Mouse (Mus musculus) lung, postnatal 0 days (tissue): ENCODE measurements around the gene Ptafr.

Experiments
- CTCF ChIP-seq: IDR thresholded peaks from 2 replicates; pipeline ENCODE4 v1.5.1; 2016; ENCODE audit warnings: antibody characterized with exemption, mild to moderate bottlenecking
- EP300 ChIP-seq: IDR thresholded peaks from 2 replicates; pipeline ENCODE4 v1.6.1; 2016; ENCODE audit warnings: antibody characterized with exemption, mild to moderate bottlenecking, control low read depth

- no peak for TF ChIP-seq EP300
- TF ChIP-seq CTCF, result no peak
Measured at GRCm38 (mm10) chr4:132535406-132536121, 28.3 kb upstream of the Ptafr start, which contains the start of gene Dnajc8.
